Mouse (Mus musculus): ENCODE measurements around the gene Itih4. TPM values are rescaled to one million over a fixed set of nuclear protein-coding genes. Genes with fewer than 3 reads are reported as not detected.
A peak's percentile ranks its signal among the peaks of the same experiment; 100 is the strongest.

Gene Itih4
- total RNA-seq, 2 experiments from 2014 or later, result not detected

DNA sequence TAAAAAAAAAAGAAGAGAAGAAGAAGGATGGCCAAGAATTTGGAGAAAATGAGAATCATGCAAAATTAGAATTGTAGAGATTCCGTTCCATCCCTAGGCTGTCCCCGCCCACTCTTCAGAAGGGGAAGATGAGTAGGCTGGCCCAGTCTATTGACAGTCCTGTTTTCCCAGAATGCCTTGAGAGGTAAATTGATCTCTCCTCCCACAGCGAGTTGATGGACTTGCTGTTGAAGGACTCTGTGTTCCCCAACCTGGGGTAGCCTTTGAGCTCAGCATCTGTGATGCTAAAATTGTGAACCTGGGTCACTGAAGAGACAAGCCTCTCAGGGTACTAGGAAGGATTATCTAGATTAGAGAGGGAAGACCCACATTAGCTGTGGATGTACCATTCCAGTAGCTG is 39.2 kb downstream of the Itih4 start:
- ATAC-seq (replicated peaks; ENCODE audit: poor library complexity, severe bottlenecking), result no peak

DNA sequence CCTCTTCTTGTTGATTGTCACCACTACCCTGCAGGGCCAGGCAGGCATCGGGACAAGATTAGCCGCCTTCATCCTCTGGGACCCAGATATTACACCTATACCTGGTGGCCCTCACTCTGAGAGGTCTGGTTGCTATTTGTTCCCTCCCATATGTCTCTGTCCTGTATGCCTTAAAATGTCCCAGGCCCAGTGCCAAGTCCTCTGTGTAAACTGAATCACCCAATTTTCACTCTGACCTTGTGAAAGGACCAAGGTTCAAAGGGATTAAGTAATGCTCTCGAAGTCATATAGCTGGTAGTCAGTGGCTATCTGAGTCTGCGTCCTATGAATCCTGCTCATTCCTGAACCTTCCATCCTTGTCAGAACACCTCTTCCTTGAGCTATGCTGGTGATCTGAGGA is 44.1 kb downstream of the Itih4 start:
- no peak for ATAC-seq (replicated peaks; ENCODE audit: poor library complexity, severe bottlenecking)

DNA sequence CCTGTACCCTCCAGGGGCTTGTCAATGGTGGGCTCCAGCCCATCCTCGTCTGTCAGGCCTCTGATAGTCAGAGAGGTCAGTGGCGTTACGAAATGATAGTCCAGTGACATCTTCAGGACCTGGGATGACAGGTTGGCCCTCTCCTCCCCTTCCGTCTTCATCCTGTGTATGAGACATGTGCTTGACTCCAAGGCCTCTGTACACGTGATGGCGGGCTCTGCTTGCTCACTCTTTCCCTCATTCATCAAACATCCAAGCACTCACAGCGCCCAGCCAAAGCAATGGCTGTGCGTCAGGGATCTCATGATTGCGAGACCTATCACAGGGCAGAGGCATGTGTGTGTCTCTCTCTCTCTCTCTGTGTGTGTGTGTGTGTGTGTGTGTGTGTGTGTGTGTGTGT is 47.1 kb downstream of the Itih4 start:
- ATAC-seq (replicated peaks; ENCODE audit: poor library complexity, severe bottlenecking), result no peak

DNA sequence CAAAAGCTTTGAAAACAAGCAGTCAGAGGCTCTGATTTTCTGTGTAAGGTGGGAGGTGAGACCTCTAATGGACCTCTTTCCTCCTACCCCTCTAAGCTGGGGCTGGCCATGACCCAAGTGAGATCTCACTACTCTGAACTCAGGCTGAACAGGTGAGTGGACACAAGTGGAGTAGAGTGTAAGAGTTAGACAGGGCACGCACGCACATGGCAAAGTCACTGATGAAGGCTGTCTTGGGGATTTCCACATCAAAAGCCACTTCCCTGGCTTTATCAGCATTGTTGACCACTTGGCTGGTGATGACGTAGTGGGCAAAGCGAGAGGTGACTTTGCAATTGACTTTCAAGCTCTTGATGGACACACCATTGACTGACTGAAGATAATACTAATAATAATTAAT is 56.0 kb downstream of the Itih4 start:
- ATAC-seq (replicated peaks; ENCODE audit: poor library complexity, severe bottlenecking), result no peak

DNA sequence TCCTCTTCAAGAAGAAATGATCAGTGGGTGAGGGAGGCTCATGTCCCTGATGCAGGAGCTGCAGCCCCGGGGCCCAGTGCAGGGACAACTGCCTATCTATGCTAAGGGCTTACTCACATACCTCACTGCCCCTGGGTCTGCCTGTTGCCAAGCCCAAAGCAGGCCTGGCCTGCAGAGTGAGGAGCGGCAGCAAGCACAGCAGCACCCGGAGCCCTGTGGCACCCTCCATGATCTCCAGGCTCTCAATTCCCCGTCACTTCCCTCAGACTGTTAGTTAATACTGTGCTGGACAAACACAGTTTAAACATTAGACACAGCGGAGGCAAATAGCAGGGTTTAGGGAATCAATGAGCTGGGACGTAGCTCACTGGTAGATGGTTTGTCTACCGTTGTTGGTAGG is 56.8 kb downstream of the Itih4 start, which contains the start of gene Itih1:
Gene Itih1 (minus strand): TSS at position 252 of the 400 bp plus-strand sequence.
- no peak for ATAC-seq (replicated peaks; ENCODE audit: poor library complexity, severe bottlenecking)

DNA sequence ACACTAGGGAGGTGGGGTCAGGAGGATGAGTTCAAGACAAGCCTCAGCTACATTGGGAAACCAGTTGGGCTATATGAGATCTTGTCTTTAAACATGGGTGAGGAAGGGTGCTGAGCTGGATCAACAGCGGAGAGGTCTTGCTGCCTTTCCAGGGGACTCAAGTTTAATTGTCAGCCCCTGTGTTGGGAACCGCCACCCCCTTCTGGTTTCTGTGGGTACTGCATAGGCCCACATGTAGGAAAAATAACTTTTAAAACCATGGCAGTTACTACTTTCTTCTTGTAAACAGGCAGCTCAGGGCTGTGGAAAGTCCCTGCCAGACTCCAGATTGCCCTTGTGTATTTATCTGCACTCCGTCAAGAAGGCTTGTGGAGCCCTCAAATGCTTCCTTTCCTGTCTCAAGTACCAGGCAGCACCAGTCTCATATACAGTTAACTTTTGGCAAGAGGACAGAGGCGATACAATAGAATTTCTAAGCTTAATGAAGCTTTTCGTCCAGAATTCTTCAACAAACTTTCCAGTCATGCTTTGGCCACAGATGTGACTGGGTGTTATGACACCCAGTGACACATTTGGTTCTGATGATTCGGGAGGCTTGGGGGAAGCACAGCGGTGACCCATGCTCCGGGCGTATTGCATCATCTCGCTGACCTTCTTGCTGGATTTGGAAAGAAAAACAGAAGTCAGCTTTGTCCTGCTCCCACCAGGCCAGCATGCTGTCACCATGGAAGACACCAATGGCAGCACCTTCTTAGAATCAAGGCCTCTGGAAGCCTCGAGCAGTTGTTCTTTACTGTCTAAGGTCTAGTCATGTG is 57.8 kb downstream of the Itih4 start:
- ATAC-seq (replicated peaks; ENCODE audit: poor library complexity, severe bottlenecking), result peak; percentile 78

DNA sequence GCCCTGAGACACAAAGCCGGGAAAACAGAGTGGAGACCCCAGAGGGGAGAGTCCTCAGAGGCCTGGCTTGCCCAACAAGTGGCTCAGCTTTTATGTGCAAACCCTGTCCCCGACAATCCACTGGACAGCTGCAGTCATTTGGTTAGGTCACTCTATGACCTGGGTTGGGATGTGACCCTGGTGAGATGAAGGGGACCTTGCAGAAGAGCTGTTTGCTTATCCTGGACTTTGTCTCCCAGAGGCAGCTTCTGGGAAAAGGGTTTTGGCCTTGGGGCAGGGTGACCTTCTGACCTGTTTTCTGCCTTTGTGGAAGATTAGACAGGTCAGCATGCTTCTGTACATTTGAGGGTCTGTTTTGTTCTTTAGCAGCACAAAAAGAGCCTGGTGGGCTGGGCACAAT is 58.5 kb downstream of the Itih4 start:
- ATAC-seq (replicated peaks; ENCODE audit: poor library complexity, severe bottlenecking), result no peak

DNA sequence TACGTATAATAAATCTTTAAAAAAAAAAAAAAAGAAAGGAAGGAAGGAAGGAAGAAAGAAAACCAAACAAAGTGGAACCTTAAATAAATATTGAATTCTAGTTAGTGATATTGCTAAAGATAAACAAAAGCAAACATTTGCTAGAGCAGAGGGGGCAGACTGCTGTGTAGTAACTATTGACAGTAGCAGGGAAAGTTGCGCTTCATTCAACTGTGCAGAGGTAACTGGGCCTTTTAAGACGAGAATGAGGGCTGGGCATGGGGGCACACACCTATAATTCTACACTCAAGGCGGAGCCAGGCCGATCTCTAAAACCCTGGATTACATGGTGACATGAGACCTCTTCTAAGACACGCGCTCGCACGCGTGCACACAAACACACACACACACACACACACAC is 63.7 kb downstream of the Itih4 start:
- ATAC-seq (replicated peaks; ENCODE audit: poor library complexity, severe bottlenecking), result no peak

DNA sequence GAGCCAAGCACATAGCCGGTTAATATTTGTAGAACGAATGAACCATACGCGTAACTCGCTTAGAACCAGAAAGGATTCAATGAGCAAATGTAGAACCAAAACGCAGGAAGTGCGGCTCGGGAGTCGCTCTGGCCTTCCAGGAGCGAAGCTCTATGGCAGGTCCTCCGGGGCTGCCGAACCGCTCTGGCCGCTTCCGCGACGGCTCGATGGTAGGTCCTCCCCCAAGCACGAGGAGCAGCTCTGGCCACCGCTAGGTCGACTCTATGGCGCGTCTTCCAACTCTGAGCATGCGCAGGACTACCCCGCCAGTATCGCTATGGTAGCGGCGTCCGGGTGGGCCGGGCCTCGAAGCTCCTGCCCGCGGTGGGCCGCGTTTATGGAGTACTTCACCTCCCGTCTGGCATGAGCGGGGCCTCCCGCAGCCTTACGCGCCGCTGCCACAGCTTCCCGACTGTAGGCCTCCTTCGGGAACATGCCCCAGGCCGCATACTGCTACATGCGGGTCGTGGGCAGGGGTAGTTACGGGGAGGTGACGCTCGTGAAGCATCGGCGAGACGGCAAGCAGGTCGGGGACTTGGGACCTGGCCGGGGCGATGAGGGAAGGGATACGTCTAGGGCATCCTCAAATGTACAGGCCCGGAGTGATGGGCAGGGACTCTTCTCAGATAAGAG is 65.0 kb downstream of the Itih4 start, which contains the start of gene Nek4:
Gene Nek4 (plus strand): TSS at position 224 of the 672 bp plus-strand sequence.
- peak; percentile 97 for ATAC-seq (replicated peaks; ENCODE audit: poor library complexity, severe bottlenecking)

Other genes with a start within 250 kb of the Itih4 start
- 16.7 and 20.4 TPM in 2 replicates for gene Rft1, start 232.1 kb upstream of the Itih4 start, total RNA-seq (2014; fragmentation: Nextera tagmentation)
- 16.9 and 21.4 TPM in 2 replicates for gene Rft1, start 232.1 kb upstream of the Itih4 start, total RNA-seq (2017)
- 11.7 and 13.0 TPM in 2 replicates for gene Sfmbt1, start 171.6 kb upstream of the Itih4 start, total RNA-seq (2014; fragmentation: Nextera tagmentation)
- 8.1 and 13.5 TPM in 2 replicates for gene Sfmbt1, start 171.6 kb upstream of the Itih4 start, total RNA-seq (2017)
- 7.3 and 11.7 TPM in 2 replicates for gene Tmem110, start 60.9 kb upstream of the Itih4 start, total RNA-seq (2014; fragmentation: Nextera tagmentation)
- 6.3 and 9.1 TPM in 2 replicates for gene Tmem110, start 60.9 kb upstream of the Itih4 start, total RNA-seq (2017)
- 2.9 TPM in 1 of 2 replicates, not detected in the other for gene Mustn1, start 7.3 kb upstream of the Itih4 start, total RNA-seq (2014; fragmentation: Nextera tagmentation)
- gene Mustn1, start 7.3 kb upstream of the Itih4 start, total RNA-seq (2017), result 0.65 and 2.2 TPM in 2 replicates
- not detected in 2 replicates for gene Itih3, start 37.3 kb downstream of the Itih4 start, total RNA-seq (2014; fragmentation: Nextera tagmentation)
- gene Itih3, start 37.3 kb downstream of the Itih4 start, total RNA-seq (2017), result not detected in 2 replicates
- not detected in 2 replicates for gene Itih1, start 56.8 kb downstream of the Itih4 start, total RNA-seq (2014; fragmentation: Nextera tagmentation)
- not detected in 2 replicates for gene Itih1, start 56.8 kb downstream of the Itih4 start, total RNA-seq (2017)
- gene Nek4, start 64.9 kb downstream of the Itih4 start, total RNA-seq (2014; fragmentation: Nextera tagmentation), result 7.8 and 12.9 TPM in 2 replicates
- 11.5 and 16.3 TPM in 2 replicates for gene Nek4, start 64.9 kb downstream of the Itih4 start, total RNA-seq (2017)
- 28.8 and 35.9 TPM in 2 replicates for gene Glt8d1, start 114.9 kb downstream of the Itih4 start, total RNA-seq (2014; fragmentation: Nextera tagmentation)
- gene Glt8d1, start 114.9 kb downstream of the Itih4 start, total RNA-seq (2017), result 29.4 and 35.0 TPM in 2 replicates
- 241 and 274 TPM in 2 replicates for gene Spcs1, start 115.2 kb downstream of the Itih4 start, total RNA-seq (2014; fragmentation: Nextera tagmentation)
- 151 and 157 TPM in 2 replicates for gene Spcs1, start 115.2 kb downstream of the Itih4 start, total RNA-seq (2017)
- gene Pbrm1, start 132.7 kb downstream of the Itih4 start, total RNA-seq (2014; fragmentation: Nextera tagmentation), result 67.7 and 69.4 TPM in 2 replicates
- 60.3 and 65.7 TPM in 2 replicates for gene Pbrm1, start 132.7 kb downstream of the Itih4 start, total RNA-seq (2017)
- gene Gnl3, start 132.7 kb downstream of the Itih4 start, total RNA-seq (2014; fragmentation: Nextera tagmentation), result 299 and 362 TPM in 2 replicates
- gene Gnl3, start 132.7 kb downstream of the Itih4 start, total RNA-seq (2017), result 338 and 354 TPM in 2 replicates
- gene Smim4, start 242.5 kb downstream of the Itih4 start, total RNA-seq (2014; fragmentation: Nextera tagmentation), result 183 and 200 TPM in 2 replicates
- gene Smim4, start 242.5 kb downstream of the Itih4 start, total RNA-seq (2017), result 85.5 and 91.3 TPM in 2 replicates
- gene Nt5dc2, start 244.6 kb downstream of the Itih4 start, total RNA-seq (2014; fragmentation: Nextera tagmentation), result 107 and 116 TPM in 2 replicates
- 172 and 213 TPM in 2 replicates for gene Nt5dc2, start 244.6 kb downstream of the Itih4 start, total RNA-seq (2017)